Mouse (Mus musculus): Measurements from ENCODE around the gene Pcca.

DNA sequence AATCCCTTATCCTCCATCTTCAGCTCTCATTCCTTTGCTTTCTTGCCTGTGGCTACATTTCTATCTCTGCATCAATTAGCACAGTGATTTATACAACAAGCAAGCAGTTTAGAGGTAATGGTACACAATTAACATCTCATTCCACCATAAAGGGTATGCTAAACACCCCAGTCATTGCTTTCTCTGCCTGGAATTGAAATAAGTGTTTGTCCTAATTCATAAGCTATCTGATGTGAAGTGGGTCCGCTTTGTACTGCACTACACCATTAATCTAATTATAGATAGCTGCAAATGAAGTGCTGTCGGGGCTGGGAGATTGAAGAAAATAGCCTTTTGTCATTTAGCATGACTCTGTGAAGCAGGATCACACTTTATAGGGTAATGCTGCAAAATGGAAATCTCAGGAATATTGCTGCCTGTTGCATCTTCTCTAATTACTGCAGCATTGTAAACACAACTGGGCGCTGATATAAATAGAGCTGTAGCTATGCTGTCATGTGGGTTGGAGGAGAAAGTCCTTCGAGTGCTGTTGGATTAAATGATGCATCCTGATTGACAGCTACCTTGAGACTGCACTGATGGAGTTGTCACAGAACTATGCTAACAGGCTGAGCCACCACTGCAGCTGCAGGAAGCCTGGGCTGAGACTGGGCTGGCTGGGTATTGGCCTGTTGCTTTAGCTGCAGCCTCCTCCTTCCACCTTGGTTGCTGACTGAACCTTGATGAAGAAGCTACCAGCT is 337.9 kb downstream of the Pcca start:
- TF ChIP-seq CTCF (IDR thresholded peaks at IDR 0.05; ENCODE audit: borderline replicate concordance, insufficient read depth, low read depth, low read length) (no peak), POLR2A (IDR thresholded peaks at IDR 0.05; ENCODE audit: borderline replicate concordance, insufficient read depth, low read length) (no peak)
